Mouse (Mus musculus) stomach, postnatal 0 days (tissue): ENCODE results near the gene Shroom3.
A peak's percentile ranks its signal among the peaks of the same experiment; 100 is the strongest.

Source experiments
- CTCF ChIP-seq: IDR thresholded peaks from 2 replicates; pipeline ENCODE4 v1.5.1; 2016; ENCODE audit warnings: antibody characterized with exemption, low read depth, mild to moderate bottlenecking, moderate library complexity
- EP300 ChIP-seq: optimal IDR thresholded peaks from 2 replicates; pipeline ENCODE3; 2016; ENCODE audit warnings: antibody characterized with exemption

- peak; percentile 97 for TF ChIP-seq CTCF
- no peak for TF ChIP-seq EP300
Observed at GRCm38 (mm10) chr5:92728252-92728828, 45.1 kb downstream of the Shroom3 start.
